Mouse (Mus musculus) megakaryocyte-erythroid progenitor cell, adult 5-6 weeks (primary cell): ENCODE results near the gene Ss18l1. TPM values are rescaled to one million over a fixed set of nuclear protein-coding genes. Genes with fewer than 3 reads are reported as not detected.

Source experiments
- ATAC-seq: replicated peaks from 2 replicates; pipeline ENCODE4 v1.8.0; 2016; ENCODE audit warnings: mild to moderate bottlenecking, inconsistent platforms; ENCODE audit not compliant: severe bottlenecking, poor library complexity, low FRiP score, low TSS enrichment
- total RNA-seq, 2 experiments: library from RNA; stranded (forward) in 1 of 2; stranded (reverse) in 1 of 2; fragments of 200-1000, 215-1000 nt in 1 of 2; fragments of >200 nt in 1 of 2; fragmentation: Nextera tagmentation in 1 of 2; gene quantifications; 2 replicates each; pipeline ENCODE4 v1.2.3; 2014 to 2017

Ss18l1 gene
- total RNA-seq, 2 experiments from 2014 or later: 2.2 to 2.3 TPM

- no peak for ATAC-seq
Measured at GRCm38 (mm10) chr2:180113909-180114890, 71.9 kb downstream of the Ss18l1 start.

- ATAC-seq: no peak
Measured at GRCm38 (mm10) chr2:180115279-180115678, 73.0 kb downstream of the Ss18l1 start.

- no peak for ATAC-seq
Measured at GRCm38 (mm10) chr2:180116081-180116493, 73.8 kb downstream of the Ss18l1 start.

- no peak for ATAC-seq
Measured at GRCm38 (mm10) chr2:180116741-180117484, 74.6 kb downstream of the Ss18l1 start.

- no peak for ATAC-seq
Measured at GRCm38 (mm10) chr2:180117485-180118194, 75.3 kb downstream of the Ss18l1 start.

- ATAC-seq: peak; percentile 95
Measured at GRCm38 (mm10) chr2:180118661-180119438, 76.5 kb downstream of the Ss18l1 start, which contains the start of gene Osbpl2. TSS of gene Osbpl2 (plus strand) at chr2:180119306.

Other genes with a start within 250 kb of the Ss18l1 start
- 22.1 and 31.5 TPM in 2 replicates for gene Taf4, start 65.9 kb upstream of the Ss18l1 start, total RNA-seq (2014; fragmentation: Nextera tagmentation)
- gene Taf4, start 65.9 kb upstream of the Ss18l1 start, total RNA-seq (2017): 20.1 and 28.4 TPM in 2 replicates
- gene Lsm14b, start 17.5 kb upstream of the Ss18l1 start, total RNA-seq (2014; fragmentation: Nextera tagmentation): 14.9 and 28.0 TPM in 2 replicates
- 25.1 and 44.2 TPM in 2 replicates for gene Lsm14b, start 17.5 kb upstream of the Ss18l1 start, total RNA-seq (2017)
- gene Psma7, start 76 bp upstream of the Ss18l1 start, total RNA-seq (2014; fragmentation: Nextera tagmentation): 333 and 334 TPM in 2 replicates
- gene Psma7, start 76 bp upstream of the Ss18l1 start, total RNA-seq (2017): 395 and 441 TPM in 2 replicates
- gene Mtg2, start 28.1 kb downstream of the Ss18l1 start, total RNA-seq (2014; fragmentation: Nextera tagmentation): 14.0 and 20.9 TPM in 2 replicates
- gene Mtg2, start 28.1 kb downstream of the Ss18l1 start, total RNA-seq (2017): 14.8 and 16.7 TPM in 2 replicates
- not detected in 2 replicates for gene Hrh3, start 62.0 kb downstream of the Ss18l1 start, total RNA-seq (2014; fragmentation: Nextera tagmentation)
- gene Hrh3, start 62.0 kb downstream of the Ss18l1 start, total RNA-seq (2017): not detected in 2 replicates
- gene Osbpl2, start 76.8 kb downstream of the Ss18l1 start, total RNA-seq (2014; fragmentation: Nextera tagmentation): 23.9 and 25.4 TPM in 2 replicates
- 29.4 and 35.1 TPM in 2 replicates for gene Osbpl2, start 76.8 kb downstream of the Ss18l1 start, total RNA-seq (2017)
- 143 and 144 TPM in 2 replicates for gene Adrm1, start 129.0 kb downstream of the Ss18l1 start, total RNA-seq (2014; fragmentation: Nextera tagmentation)
- 51.7 and 76.2 TPM in 2 replicates for gene Adrm1, start 129.0 kb downstream of the Ss18l1 start, total RNA-seq (2017)
- 0.04 and 0.25 TPM in 2 replicates for gene Lama5, start 183.3 kb downstream of the Ss18l1 start, total RNA-seq (2014; fragmentation: Nextera tagmentation)
- 0.05 TPM in 1 of 2 replicates, not detected in the other for gene Lama5, start 183.3 kb downstream of the Ss18l1 start, total RNA-seq (2017)
- 3,693 and 4,041 TPM in 2 replicates for gene Rps21, start 214.9 kb downstream of the Ss18l1 start, total RNA-seq (2014; fragmentation: Nextera tagmentation)
- 2,831 and 3,324 TPM in 2 replicates for gene Rps21, start 214.9 kb downstream of the Ss18l1 start, total RNA-seq (2017)
- gene Cables2, start 231.0 kb downstream of the Ss18l1 start, total RNA-seq (2014; fragmentation: Nextera tagmentation): 13.8 and 14.4 TPM in 2 replicates
- 7.4 and 20.8 TPM in 2 replicates for gene Cables2, start 231.0 kb downstream of the Ss18l1 start, total RNA-seq (2017)
- not detected in 2 replicates for gene Rbbp8nl, start 247.4 kb downstream of the Ss18l1 start, total RNA-seq (2014; fragmentation: Nextera tagmentation)
- not detected in 2 replicates for gene Rbbp8nl, start 247.4 kb downstream of the Ss18l1 start, total RNA-seq (2017)